Mouse (Mus musculus) liver, postnatal 0 days (tissue): ENCODE measurements around the gene Fbxo45.

Experiments
- CTCF ChIP-seq: sonication (generic); IDR thresholded peaks from 2 replicates; pipeline ENCODE4 v1.5.1; 2016; ENCODE audit warnings: antibody characterized with exemption, low read depth
- EP300 ChIP-seq: IDR thresholded peaks from 2 replicates; pipeline ENCODE4 v1.6.1; 2016; ENCODE audit warnings: antibody characterized with exemption, low read depth, mild to moderate bottlenecking

DNA sequence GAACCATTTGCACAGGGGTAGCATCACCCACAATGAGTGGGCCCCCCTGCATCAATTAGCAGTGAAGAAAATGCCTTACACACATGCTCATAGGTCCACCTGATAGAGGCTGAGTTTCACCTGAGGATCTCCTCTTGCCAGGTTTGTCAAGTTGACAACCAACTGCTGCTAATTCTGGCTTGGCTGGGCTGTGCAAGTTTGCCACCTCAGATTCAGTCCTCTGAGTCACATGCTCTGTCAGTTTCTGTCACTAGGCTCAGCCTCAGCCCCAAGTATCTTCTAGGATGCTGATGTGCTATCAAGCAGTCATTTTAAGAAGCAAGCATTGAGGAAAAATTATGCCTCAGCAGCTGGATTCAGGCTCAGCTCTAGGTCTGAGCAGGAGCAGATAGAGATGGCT, 32.8 kb downstream of the Fbxo45 start:
- TF ChIP-seq CTCF = no peak
- TF ChIP-seq EP300 = no peak
